Mouse (Mus musculus): Measurements from ENCODE around the gene H2-Eb2. TPM values are rescaled to one million over a fixed set of nuclear protein-coding genes. Genes with fewer than 3 reads are reported as not detected.
A peak's percentile ranks its signal among the peaks of the same experiment; 100 is the strongest.

H2-Eb2 gene
- total RNA-seq, 2 experiments from 2014 or later = 0.10 TPM; not detected in 1

DNA sequence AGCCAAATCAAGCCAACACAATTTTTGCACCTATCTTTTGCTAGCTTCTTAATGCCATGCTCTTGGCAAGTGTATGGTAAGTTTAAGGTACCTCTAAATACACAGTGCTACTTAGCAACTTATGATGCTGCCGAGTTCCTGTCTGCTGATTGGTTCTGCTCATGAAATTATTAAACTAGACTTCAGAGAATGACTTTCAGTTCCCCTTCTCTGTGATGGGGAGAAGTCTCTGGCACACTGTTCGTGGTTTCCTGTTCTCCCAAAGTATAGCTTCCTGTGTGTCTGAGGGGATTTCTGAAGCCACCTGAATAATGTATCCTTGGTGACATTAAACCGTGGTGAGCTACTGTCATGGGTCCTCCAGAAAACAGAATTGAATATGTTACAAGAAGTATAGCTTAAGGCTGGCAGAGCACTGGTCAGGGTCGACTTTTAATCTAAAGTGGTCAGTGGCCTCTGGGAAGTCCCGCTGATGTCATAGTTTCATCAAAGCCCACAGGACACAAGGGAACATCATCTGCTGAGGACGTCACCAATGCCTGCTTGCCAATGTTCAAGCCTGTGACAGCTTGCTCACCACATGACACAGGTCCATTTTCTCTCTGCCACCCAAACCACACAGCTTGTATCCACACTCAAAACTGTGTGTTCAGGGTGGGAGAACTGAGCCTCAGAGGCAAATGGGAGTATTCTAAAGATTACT is 22.3 kb downstream of the H2-Eb2 start:
- peak; percentile 31 to 58 for DNase-seq
- intact Hi-C loops (cut with DNase I) = loop anchor here (2.0 kb wide), 1 partner anchor 97 kb away; no protein-coding TSS in a partner anchor

DNA sequence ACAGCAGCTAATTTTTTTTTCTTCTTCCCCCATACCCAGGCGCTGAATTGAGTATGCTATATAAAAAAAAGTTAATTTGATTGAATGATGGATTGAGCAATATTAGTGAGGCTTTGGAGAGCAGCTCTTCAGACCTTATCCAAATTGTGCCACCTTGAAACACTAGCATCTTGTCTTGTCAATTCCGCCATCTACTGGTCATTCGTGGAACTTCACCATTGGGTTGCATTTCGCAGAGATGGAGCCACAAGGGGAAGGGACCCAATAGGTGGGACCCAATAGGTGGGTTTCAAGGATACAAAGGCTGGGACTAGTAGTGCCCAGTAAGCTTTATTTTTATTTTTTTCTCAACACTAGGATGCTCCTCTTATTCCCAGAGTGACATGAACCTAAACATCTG is 24.0 kb downstream of the H2-Eb2 start:
- DNase-seq = peak; percentile 70 to 87
- intact Hi-C loops (cut with DNase I) = loop anchor here (2.0 kb wide), 1 partner anchor 99 kb away; no protein-coding TSS in a partner anchor

DNA sequence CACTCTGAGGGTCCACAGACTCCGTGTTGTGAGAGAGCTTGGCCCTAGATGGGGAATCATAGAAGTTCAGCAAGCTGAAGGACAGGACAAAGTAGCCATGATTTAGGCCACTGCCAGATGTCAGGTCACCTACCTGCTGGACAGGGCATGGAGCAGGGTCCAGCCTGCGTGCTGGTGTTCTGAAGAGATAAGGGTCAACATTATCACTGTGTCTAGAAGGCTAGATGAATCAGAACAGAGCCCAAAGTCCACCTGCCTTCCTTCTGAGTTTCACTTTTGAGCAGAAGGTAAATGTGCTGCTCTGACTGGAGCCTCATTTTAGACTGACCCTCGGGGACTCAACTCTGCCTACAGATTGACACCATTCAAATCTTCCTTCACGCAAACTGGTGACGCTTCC is 29.1 kb downstream of the H2-Eb2 start, which contains the start of gene Btnl2:
Btnl2 (plus strand) TSS at position 284 of the 400 bp plus-strand sequence.
- intact Hi-C loops (cut with DNase I) = no loop called here
- no peak for DNase-seq

DNA sequence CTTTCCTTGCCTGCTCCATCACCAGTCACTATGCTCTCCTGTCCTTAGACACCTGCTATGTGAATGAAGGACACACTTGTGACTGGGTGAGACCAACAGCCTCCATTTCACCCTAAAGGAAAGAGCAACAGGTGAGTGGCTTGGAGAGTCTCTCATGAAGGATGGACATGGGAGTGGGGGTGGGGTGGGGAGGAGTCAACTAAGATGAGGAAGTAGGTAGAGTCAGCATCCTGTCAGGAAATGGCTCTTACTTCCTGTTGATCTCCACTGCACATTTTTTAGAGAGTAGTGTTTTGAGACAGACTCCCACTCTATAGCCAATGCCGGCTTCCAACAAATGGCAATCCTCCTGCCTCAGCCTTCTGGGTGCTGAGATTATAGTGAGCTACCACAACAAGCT is 29.5 kb downstream of the H2-Eb2 start:
- no peak for DNase-seq
- intact Hi-C loops (cut with DNase I) = no loop called here

DNA sequence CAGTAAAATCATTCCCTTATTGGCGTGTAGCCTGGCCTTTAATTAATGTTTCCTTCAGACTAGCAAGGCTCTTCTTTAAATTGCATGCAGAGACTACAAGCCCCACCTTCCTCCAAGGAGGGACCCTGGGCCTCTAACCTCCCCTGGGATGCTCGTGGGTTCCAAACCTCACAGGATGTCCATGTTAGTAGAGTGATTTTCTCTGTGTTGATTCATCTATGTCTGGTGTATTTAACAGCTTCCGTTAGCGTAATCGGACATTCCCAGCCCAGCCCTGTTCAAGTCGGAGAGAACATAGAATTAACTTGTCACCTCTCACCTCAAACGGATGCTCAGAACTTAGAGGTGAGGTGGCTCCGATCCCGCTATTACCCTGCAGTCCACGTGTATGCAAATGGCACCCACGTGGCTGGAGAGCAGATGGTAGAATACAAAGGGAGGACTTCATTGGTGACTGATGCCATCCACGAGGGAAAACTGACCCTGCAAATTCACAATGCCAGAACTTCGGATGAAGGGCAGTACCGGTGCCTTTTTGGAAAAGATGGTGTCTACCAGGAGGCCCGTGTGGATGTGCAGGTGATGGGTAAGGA is 37.6 kb downstream of the H2-Eb2 start:
- intact Hi-C loops (cut with DNase I) = no loop called here
- DNase-seq = no peak

DNA sequence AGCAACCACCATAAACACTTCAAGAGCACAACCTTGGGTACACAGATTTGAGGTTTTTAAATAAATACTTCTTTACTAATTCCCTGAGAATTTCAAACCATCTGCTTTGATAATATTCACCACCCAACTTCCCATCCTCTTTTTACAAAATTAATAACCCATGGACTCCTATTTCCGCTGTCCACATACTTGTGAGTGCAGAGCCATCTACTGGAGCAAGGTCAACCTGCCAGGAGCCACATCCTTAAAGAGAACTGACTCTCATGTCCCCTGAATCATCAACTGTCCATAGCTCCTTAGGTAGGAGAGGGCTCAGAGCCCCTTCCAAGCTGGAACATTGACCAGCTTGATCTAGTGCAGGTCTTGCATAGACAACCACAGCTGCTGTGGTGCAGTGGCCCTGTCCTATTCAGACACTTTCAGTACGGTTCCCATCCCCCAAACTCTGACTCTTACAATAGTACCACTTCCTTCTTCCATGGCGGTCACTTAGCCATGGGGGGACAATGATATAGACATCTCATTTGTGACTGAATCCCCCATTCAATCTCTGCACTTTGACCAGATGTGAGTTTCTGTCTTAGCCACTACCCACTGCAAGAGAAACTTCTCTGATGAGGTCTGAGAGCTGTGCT is 38.3 kb downstream of the H2-Eb2 start:
- intact Hi-C loops (cut with DNase I) = no loop called here
- DNase-seq = no peak

DNA sequence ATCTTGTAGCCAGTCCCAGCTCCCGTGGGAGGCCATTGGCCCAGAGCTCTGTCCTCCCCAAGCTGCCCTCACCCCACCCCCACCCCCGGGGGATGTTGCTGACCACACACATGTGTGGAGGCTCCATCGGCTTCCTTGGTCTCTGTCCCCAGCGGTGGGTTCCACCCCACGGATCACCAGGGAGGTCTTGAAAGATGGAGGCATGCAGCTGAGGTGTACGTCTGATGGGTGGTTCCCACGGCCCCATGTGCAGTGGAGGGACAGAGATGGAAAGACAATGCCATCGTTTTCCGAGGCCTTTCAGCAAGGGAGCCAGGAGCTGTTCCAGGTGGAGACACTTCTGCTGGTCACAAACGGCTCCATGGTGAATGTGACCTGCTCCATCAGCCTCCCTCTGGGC is 39.6 kb downstream of the H2-Eb2 start:
- intact Hi-C loops (cut with DNase I) = no loop called here
- peak in 1 of 2 experiments; percentile 8 for DNase-seq

DNA sequence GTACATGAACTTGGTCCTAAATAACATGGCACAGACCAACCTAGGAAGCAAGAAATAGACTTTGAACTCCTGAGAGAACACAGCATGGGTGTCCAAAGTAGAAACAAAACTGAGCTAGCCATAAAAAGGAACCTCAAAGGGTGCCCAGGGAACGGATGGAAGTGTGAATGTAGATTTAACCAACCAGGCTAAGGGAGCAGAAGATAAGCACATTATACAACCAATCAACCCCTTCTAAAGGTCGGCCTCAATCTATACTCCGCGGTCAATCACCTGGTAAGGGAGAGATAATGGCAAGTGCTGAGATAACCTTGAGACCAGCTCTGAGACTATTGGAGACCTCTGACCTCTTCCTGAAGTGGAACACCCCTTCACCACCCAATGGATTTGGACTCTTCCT is 45.1 kb downstream of the H2-Eb2 start:
- intact Hi-C loops (cut with DNase I) = no loop called here
- no peak for DNase-seq

DNA sequence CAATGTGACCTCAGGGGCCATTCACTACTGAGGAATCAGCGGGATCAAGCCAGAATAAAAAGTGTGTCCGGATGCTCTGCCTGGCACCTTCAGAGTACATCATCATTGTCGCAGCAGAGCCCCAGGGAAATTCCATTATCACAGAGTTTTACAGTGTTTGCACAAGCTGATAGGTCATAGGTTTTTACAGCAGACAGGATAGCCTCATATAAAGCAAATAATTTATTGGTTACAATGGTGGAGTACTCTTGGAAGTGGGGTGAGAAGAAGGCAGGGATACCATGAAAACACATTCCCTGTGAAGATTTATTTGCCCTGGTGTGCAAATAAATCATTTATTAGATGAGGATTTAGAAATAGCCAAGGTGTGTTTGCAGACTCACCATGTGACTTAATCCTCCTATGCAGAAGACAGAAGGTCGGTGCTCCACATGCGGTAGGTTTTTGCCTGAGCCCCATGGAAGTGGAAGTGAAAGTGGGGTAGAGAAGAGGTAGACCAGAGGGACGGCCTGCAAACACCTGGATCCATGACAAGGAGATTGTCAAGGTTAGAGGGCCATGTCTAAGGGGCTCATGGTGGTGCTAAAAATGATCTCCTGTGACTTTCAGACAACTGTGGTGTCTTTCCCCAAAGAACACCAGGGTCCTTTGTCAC is 47.7 kb downstream of the H2-Eb2 start:
- no peak for DNase-seq
- intact Hi-C loops (cut with DNase I) = no loop called here

DNA sequence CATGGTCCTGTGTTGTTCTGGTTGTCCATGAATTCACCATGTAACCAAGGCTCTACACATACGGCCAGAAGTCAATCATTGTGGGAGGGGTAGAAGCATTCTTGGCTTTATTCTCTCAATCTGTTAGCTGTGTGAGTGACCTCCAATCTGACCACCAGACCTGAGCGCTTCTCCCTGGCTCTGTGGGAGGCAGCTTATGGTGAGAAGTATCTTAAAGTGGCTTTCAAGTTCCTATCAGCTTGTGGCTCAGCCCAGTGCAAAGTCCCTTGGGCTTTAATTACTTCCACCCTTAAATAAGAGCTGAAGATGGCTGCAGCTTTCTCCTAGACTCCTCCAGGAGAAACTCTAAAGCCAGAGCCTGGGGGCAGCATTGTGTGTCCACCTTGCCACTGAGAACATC is 51.4 kb downstream of the H2-Eb2 start, which contains the start of gene Btnl1:
Btnl1 (plus strand) TSS at position 286 of the 400 bp plus-strand sequence.
- intact Hi-C loops (cut with DNase I) = no loop called here
- no peak for DNase-seq

DNA sequence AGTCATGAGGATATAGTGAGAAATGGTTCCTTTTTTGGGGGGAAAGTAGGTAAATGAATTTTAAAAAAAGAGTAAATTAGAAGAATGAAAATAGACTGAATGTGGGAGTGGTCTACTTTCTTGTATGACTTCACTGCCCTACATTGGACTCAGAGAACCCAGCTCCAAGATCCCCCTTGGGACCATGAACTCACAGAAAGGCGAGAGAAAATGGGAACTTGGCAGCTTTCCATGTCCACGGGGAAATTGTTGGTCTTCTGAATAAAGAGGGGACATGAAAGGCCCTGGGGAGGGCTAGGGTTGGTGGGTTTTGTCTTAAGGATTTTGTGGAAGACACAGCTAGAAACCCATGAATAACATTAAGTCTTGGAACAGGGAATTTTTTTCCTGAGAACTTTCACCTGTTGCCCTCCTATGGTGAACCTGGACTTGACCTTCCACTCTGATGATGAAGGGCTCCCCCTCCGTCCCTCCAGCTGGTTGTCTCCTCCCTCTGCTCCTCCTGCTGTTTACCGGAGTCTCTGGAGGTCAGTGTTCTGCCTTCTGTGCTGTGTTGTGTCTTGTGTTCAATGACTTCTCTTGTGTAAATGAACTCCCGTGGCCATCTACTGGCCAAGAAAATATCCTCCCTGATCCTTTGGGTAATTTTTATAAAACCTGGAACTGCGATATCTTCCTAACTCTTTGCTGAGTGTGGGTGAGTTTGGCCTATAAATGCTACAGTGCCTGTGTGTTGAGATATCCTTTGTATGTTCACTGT is 52.2 kb downstream of the H2-Eb2 start:
- no peak for DNase-seq
- intact Hi-C loops (cut with DNase I) = no loop called here

DNA sequence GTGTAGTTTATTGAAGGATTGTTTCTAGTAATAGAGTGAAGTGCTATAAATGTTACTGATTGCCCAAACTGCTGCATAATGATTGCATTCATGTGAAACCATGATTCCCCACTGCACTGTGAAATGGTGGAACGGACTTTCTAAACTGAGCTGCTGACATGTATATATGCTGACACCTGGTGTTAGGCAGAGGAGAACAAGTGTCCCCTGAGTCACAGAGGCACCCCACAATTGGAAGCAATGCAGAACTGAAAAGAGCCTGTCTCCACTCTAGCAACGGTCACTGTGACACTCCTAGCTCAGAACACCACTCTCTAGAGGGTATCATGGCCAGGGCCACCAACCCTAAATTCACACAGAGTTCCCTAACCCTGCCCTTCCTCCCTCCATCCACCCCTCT is 53.3 kb downstream of the H2-Eb2 start:
- no peak for DNase-seq
- intact Hi-C loops (cut with DNase I) = no loop called here

DNA sequence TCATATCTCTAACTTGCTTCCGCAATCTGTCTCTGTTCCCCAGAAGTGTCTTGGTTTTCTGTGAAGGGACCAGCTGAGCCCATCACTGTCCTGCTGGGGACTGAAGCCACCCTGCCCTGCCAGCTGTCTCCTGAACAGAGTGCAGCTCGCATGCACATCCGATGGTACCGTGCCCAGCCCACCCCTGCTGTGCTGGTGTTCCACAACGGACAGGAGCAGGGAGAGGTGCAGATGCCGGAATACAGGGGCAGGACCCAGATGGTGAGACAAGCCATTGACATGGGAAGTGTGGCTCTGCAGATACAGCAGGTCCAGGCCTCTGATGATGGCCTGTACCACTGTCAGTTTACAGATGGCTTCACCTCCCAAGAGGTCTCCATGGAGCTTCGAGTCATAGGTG is 54.0 kb downstream of the H2-Eb2 start:
- intact Hi-C loops (cut with DNase I) = no loop called here
- no peak for DNase-seq

DNA sequence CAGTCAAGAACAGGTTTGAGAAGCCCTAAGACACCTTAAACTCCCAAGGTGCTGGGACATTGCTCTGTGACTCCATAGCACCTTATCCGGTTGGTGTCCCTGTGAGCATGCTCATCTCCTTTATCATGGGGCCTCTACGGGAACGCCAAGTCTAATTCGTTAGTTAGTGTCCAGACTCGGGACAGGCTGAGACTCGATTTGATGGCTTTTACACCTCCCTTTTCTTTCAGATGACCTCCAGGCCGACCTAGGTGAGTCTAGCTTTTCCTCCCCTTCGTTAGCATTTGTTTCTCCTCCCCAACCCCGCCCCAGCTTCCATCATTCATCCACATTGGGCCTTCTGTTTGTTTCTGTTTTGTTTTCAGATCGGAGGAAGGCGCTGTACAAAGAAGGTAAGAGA is 56.4 kb downstream of the H2-Eb2 start:
- no peak for DNase-seq
- intact Hi-C loops (cut with DNase I) = no loop called here

DNA sequence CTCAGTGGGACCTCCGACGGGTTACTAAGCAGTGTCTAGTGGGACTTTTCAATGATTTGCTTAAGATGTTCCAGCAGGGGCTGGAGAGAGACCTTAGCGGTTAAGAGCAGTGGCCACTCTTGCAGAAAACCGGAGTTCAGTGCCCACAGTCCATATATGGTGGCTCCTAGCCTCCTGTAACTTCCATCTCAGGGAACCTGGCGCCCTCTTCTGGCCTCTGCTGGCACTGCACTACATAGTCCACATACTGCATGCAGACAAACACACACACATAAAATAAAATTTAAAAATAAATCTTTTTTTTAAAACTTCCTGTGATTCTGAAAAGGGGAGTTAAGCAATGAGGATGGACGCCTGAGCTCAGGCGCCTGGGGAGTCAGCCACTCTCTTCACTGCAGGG is 57.7 kb downstream of the H2-Eb2 start:
- intact Hi-C loops (cut with DNase I) = no loop called here
- DNase-seq = no peak

DNA sequence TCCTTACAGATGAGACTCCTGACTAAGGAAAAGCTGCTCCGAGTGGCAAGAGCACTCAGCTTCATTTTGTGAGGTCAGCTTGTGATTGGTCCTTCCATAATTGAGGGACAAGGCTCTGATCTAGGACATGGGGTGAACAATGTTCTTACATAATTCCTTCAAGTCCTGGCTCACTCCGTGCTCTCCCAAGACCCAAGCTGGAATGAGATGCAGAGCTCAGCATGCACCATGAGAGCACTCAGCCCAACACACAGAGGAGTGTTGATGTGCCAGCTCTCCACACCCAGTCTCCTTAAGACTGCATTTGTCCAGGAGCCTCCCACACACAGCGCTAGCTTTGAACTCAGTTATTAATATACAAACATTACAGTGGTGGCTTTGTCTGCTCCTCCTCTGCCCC is 59.2 kb downstream of the H2-Eb2 start:
- intact Hi-C loops (cut with DNase I) = no loop called here
- no peak for DNase-seq

DNA sequence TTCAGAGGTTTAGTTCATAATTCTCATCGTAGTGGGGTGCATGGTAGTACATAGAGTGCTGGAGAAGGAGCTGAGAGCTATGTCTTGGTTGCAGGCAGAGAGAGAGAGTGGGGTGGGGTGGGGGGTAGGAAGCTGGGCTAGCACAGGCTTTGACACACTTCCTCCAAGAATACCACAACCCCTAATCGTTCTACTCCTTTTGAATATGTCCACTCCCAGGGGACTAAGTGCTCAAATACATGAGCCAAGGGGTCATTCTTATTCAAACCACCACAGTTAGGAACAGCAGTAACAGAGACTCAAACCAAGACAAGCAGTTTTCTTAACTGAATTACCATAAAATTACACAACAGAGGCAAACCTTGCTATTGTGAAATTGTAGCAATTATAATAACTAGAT is 61.2 kb downstream of the H2-Eb2 start:
- DNase-seq = no peak
- intact Hi-C loops (cut with DNase I) = no loop called here

DNA sequence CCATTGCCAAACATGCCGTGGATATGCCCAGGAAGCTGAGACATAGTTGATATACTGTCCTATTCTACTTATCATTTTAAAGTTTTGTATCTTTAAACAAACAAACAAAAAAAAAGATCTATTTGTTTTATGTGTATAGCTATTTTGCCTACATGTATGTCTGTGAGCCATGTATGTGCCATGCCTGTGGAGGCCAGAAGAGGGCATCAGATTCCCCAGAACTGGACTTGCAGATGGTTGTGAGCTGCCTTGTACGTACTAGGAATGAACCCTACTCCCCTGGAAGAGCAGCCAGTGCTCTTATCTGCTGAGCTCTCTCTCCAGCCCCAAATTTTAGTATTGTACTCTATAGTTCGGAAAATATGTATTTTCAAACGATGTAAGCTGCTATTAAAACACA is 63.0 kb downstream of the H2-Eb2 start:
- DNase-seq = peak; percentile 23 to 48
- intact Hi-C loops (cut with DNase I) = loop anchor here (1.0 kb wide), 1 partner anchor 23 kb away; no protein-coding TSS in a partner anchor

Data from heart, postnatal 14 days (tissue).